Mouse (Mus musculus): Measurements from ENCODE around the gene Pin1rt1. TPM values are rescaled to one million over a fixed set of nuclear protein-coding genes. Genes with fewer than 3 reads are reported as not detected.

The Pin1rt1 gene
- total and polyA plus RNA-seq, 3 experiments: 0.07 TPM; not detected in 2

DNA sequence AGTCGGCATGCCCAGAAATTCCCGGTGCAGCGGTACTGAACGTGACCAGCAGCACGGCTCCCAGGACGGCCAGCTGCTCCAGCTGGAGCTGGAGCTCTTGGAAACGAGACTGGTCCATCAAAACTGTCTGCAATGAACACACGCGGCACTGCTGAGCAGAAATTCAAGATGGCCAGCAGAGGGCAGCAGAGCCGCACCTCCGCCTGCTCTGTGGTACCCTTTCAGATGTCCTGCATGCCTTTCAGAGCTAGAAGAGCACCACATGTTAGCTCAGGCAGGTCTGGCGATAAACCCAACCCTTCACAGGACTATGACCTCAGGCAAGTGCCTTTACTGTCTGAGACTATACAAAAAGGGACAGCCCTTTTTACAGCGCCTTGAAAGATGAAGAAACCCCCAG is 30.8 kb downstream of the Pin1rt1 start:
- TF ChIP-seq SMC3 (IDR thresholded peaks at IDR 0.05; ENCODE audit: low read depth, low read length) (peak; percentile 83), CTCF (IDR thresholded peaks at IDR 0.05 in 2 of 3, conservative IDR thresholded peaks at IDR 0.05 in 1 of 3; ENCODE audit: control insufficient read depth in 1 of 3, insufficient read depth in 1 of 3, low read depth in 2 of 3, low read length in 3 of 3, poor library complexity in 1 of 3, severe bottlenecking in 1 of 3) (peak; percentile 82 to 91 (median 86)), MAX (IDR thresholded peaks at IDR 0.05; ENCODE audit: low read length) (no peak), RAD21 (IDR thresholded peaks at IDR 0.05; ENCODE audit: low read depth, low read length) (peak; percentile 81), POLR2A (IDR thresholded peaks at IDR 0.05; ENCODE audit: control insufficient read depth in 1 of 2, insufficient read depth in 1 of 2, low read depth in 1 of 2, low read length in 2 of 2, poor library complexity in 1 of 2) (no peak), ZC3H11A (IDR thresholded peaks at IDR 0.05; ENCODE audit: low read depth, low read length) (peak; percentile 78)
- Histone ChIP-seq H3K9ac (ENCODE audit: control insufficient read depth, low read depth, low read length, poor library complexity, severe bottlenecking) (no peak overlapping the region), H3K4me1 (ENCODE audit: control insufficient read depth in 1 of 2, insufficient read depth in 2 of 2, low read length in 2 of 2) (peaks cover 4 to 10% of the 10 kb centered on the region in 2 experiments; a peak in 2 of 4 replicates), H3K27ac (ENCODE audit: control insufficient read depth, low read depth, low read length) (no peak overlapping the region), H3K9me3 (replicated peaks; ENCODE audit: insufficient read depth, low read length) (no peaks in the 10 kb centered on the region), H3K27me3 (ENCODE audit: control insufficient read depth in 1 of 2, insufficient read depth in 2 of 2, low read length in 2 of 2) (no peaks in the 10 kb centered on the region), H3K4me3 (ENCODE audit: control insufficient read depth in 1 of 2, insufficient read depth in 1 of 2, low read depth in 2 of 2, low read length in 2 of 2) (no peak overlapping the region), H3K36me3 (ENCODE audit: control insufficient read depth in 1 of 2, insufficient read depth in 2 of 2, low read length in 2 of 2) (peaks cover 0 to 3% of the 10 kb centered on the region in 2 experiments; a peak in 2 of 4 replicates), H3K79me2 (ENCODE audit: control insufficient read depth, insufficient read depth, low read length, poor library complexity) (no peaks in the 10 kb centered on the region)
- DNase-seq (ENCODE audit: low read depth, low spot score): peak; percentile 85

DNA sequence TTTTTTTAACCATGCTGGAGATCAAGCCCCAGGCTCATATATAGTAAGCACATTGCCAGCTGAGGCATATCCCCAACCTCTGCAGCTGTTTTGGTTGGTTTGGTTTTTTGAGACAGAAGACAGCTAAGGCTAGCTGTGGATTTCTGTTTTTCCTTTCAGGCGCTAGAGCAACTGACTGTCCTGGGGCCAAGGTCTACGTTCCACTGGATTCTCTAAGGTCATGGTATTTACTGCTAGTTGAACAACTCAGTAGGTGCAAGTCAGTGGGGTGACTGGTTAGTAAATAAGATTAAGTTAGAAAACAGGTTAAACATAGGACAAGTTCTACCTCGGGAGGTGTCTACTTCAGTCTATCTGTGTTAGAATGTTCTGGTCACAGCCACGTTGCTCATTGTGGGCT is 31.4 kb downstream of the Pin1rt1 start:
- TF ChIP-seq MYC (IDR thresholded peaks at IDR 0.05; ENCODE audit: low read depth, low read length): no peak
- TF ChIP-seq TAL1 (IDR thresholded peaks at IDR 0.05; ENCODE audit: low read length): no peak
- TF ChIP-seq ZKSCAN1 (IDR thresholded peaks at IDR 0.05; ENCODE audit: low read depth, low read length): no peak
- Histone ChIP-seq H3K9me3 (replicated peaks; ENCODE audit: insufficient read depth, low read length) (no peaks in the 10 kb centered on the region), H3K79me2 (ENCODE audit: control insufficient read depth, insufficient read depth, low read length, poor library complexity) (no peaks in the 10 kb centered on the region), H3K4me1 (ENCODE audit: control insufficient read depth in 1 of 2, insufficient read depth in 2 of 2, low read length in 2 of 2) (peaks cover 4 to 7% of the 10 kb centered on the region in 2 experiments; a peak in 2 of 4 replicates), H3K36me3 (ENCODE audit: control insufficient read depth in 1 of 2, insufficient read depth in 2 of 2, low read length in 2 of 2) (peaks cover 0 to 3% of the 10 kb centered on the region in 2 experiments; a peak in 2 of 4 replicates), H3K27me3 (ENCODE audit: control insufficient read depth in 1 of 2, insufficient read depth in 2 of 2, low read length in 2 of 2) (no peaks in the 10 kb centered on the region), H3K4me3 (ENCODE audit: control insufficient read depth in 1 of 2, insufficient read depth in 1 of 2, low read depth in 2 of 2, low read length in 2 of 2) (no peak overlapping the region), H3K27ac (ENCODE audit: control insufficient read depth, low read depth, low read length) (no peak overlapping the region), H3K9ac (ENCODE audit: control insufficient read depth, low read depth, low read length, poor library complexity, severe bottlenecking) (no peak overlapping the region)
- no peak for DNase-seq (ENCODE audit: low read depth, low spot score)

DNA sequence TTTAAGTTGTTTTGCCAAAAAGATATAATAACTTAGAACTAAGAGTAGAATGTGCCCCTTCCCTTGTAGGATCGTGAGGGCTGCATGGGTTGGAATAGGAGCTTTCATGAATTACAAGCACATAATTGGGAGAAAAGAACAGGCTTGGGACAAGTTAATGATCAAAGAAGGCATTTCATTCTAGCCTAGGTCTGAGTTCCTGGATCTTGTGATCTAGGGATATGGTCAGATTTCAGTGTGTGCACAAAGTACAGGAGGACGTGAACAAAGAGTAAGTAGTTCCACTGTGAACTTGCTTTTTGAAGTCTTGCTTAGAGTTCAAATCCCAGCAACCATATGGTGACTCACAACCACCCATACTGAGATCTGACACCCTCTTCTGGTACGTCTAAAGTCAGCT is 38.9 kb downstream of the Pin1rt1 start:
- H3K4me1 ChIP-seq (ENCODE audit: control insufficient read depth in 1 of 2, insufficient read depth in 2 of 2, low read length in 2 of 2): peaks cover 0 to 2% of the 10 kb centered on the region in 2 experiments; a peak in 1 of 4 replicates
- H3K4me3 ChIP-seq (ENCODE audit: control insufficient read depth in 1 of 2, insufficient read depth in 1 of 2, low read depth in 2 of 2, low read length in 2 of 2): no peak overlapping the region
- H3K27ac ChIP-seq (ENCODE audit: control insufficient read depth, low read depth, low read length): no peak overlapping the region
- no peak overlapping the region for H3K9ac ChIP-seq (ENCODE audit: control insufficient read depth, low read depth, low read length, poor library complexity, severe bottlenecking)
- no peaks in the 10 kb centered on the region for H3K9me3 ChIP-seq (replicated peaks; ENCODE audit: insufficient read depth, low read length)
- no peaks in the 10 kb centered on the region for H3K36me3 ChIP-seq (ENCODE audit: control insufficient read depth in 1 of 2, insufficient read depth in 2 of 2, low read length in 2 of 2)
- no peak for DNase-seq (ENCODE audit: low read depth, low spot score)
- TF ChIP-seq MXI1 (IDR thresholded peaks at IDR 0.05; ENCODE audit: low read depth, low read length) (no peak), ELF1 (IDR thresholded peaks at IDR 0.05; ENCODE audit: low read depth, low read length) (no peak), EP300 (IDR thresholded peaks at IDR 0.05; ENCODE audit: low read depth in 1 of 2, low read length in 2 of 2) (no peak), UBTF (IDR thresholded peaks at IDR 0.05; ENCODE audit: borderline replicate concordance, insufficient read depth, low read depth, low read length) (no peak), MYB (IDR thresholded peaks at IDR 0.05; ENCODE audit: low read depth, low read length) (no peak), SMC3 (IDR thresholded peaks at IDR 0.05; ENCODE audit: low read depth, low read length) (no peak), USF1 (IDR thresholded peaks at IDR 0.05; ENCODE audit: low read depth, low read length) (no peak), SIN3A (IDR thresholded peaks at IDR 0.05; ENCODE audit: low read length) (no peak), TAL1 (IDR thresholded peaks at IDR 0.05; ENCODE audit: low read length) (no peak)
- no peaks in the 10 kb centered on the region for H3K27me3 ChIP-seq (ENCODE audit: control insufficient read depth in 1 of 2, insufficient read depth in 2 of 2, low read length in 2 of 2)
- no peaks in the 10 kb centered on the region for H3K79me2 ChIP-seq (ENCODE audit: control insufficient read depth, insufficient read depth, low read length, poor library complexity)
